Mouse (Mus musculus) neural tube, embryonic 15.5 days (tissue): Measurements from ENCODE around the gene Nuak2. TPM values are rescaled to one million over a fixed set of nuclear protein-coding genes. Genes with fewer than 3 reads are reported as not detected.
A peak's percentile ranks its signal among the peaks of the same experiment; 100 is the strongest.

Experiments used
- ATAC-seq: fragments of 200-750 bp; cut with Nextera tagmentation; 2 replicates; pipeline ENCODE4 v1.8.0; 2017; ENCODE audit warnings: mild to moderate bottlenecking, moderate TSS enrichment, moderate library complexity; ENCODE audit not compliant: low FRiP score
- H3K27ac ChIP-seq: fragments of 300-500 bp; sonication (generic); replicated peaks from 2 replicates; pipeline ENCODE4 v1.5.1; 2015; ENCODE audit warnings: mild to moderate bottlenecking, inconsistent platforms
- H3K27me3 ChIP-seq: fragments of 300-500 bp; sonication (generic); replicated peaks from 2 replicates; pipeline ENCODE4 v1.6.1; 2015; ENCODE audit warnings: inconsistent platforms
- H3K36me3 ChIP-seq: fragments of 300-500 bp; sonication (generic); 2 replicates; pipeline ENCODE4 v1.6.1; 2015; ENCODE audit warnings: inconsistent platforms
- H3K4me1 ChIP-seq: fragments of 300-500 bp; sonication (generic); 2 replicates; pipeline ENCODE4 v1.6.1; 2015; ENCODE audit warnings: inconsistent platforms
- H3K4me2 ChIP-seq: fragments of 300-500 bp; sonication (generic); 2 replicates; pipeline ENCODE4 v1.6.1; 2015; ENCODE audit warnings: inconsistent platforms, mild to moderate bottlenecking, moderate library complexity
- H3K4me3 ChIP-seq: fragments of 300-500 bp; sonication (generic); replicated peaks from 2 replicates; pipeline ENCODE4 v1.5.1; 2015; ENCODE audit warnings: mild to moderate bottlenecking, inconsistent platforms
- H3K9ac ChIP-seq: fragments of 300-500 bp; sonication (generic); replicated peaks from 2 replicates; pipeline ENCODE4 v1.6.1; 2015; ENCODE audit warnings: mild to moderate bottlenecking, inconsistent platforms
- H3K9me3 ChIP-seq: fragments of 300-500 bp; sonication (generic); replicated peaks from 2 replicates; pipeline ENCODE4 v1.6.1; 2016; ENCODE audit warnings: inconsistent platforms
- WGBS: fragments of 180-500 bp; shearing (Covaris S2); methylation state at CpG from one replicate; pipeline ENCODE4 v1.1.7; 2015; ENCODE audit warnings: mixed read lengths; 5-methylcytosine and 5-hydroxymethylcytosine counted together
- polyA plus RNA-seq: library from polyadenylated mRNA; unstranded; fragments of >200 nt; fragmentation: Nextera tagmentation; extraction: Ambion mirVana; gene quantifications from 2 replicates; pipeline ENCODE4 v1.2.1, GENCODE M21; 2015

The Nuak2 gene
- polyA plus RNA-seq, 1 experiment from 2014 or later = 7.1 TPM

GRCm38 (mm10) chr1:132331283-132331682 is 15.4 kb downstream of the Nuak2 start:
- Histone ChIP-seq H3K4me1 (peaks cover 40% of the 10 kb centered on the region), H3K36me3 (peaks cover 13% of the 10 kb centered on the region)

DNA sequence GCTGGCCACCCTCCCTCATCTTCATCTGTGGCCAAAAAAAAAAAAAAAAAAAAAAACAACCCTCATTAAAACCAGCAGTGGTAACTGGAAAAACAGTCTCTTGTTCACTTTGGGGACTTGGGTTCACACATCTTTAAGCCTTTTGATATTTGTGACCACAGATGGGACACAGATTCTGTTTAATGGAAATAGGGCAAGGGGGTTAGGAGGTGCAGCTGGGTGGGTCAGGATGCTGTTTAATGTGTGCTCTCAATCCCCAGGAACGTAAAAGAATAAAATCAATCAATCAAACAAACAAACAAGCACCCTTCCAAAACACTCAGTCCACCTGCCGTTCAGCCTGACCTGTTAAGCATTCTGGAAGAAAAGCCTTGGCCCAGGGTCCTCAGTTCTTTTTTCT is 17.3 kb downstream of the Nuak2 start:
- ATAC-seq = no peak
- H3K36me3 ChIP-seq = peaks cover 9% of the 10 kb centered on the region
- H3K9me3 ChIP-seq = no peaks in the 10 kb centered on the region
- H3K4me3 ChIP-seq = no peak overlapping the region
- H3K4me1 ChIP-seq = peaks cover 26% of the 10 kb centered on the region
- no peak overlapping the region for H3K27ac ChIP-seq
- no peaks in the 10 kb centered on the region for H3K27me3 ChIP-seq
- H3K4me2 ChIP-seq = no peak overlapping the region
- WGBS = 8% methylated on average over 2 of the region's 2 CpGs
- no peak overlapping the region for H3K9ac ChIP-seq

More at GRCm38 (mm10) chr1:132331283-132331682, 15.4 kb downstream of the Nuak2 start:
- no peak for ATAC-seq
- H3K9ac ChIP-seq = no peak overlapping the region
- no peaks in the 10 kb centered on the region for H3K27me3 ChIP-seq
- no peak overlapping the region for H3K27ac ChIP-seq
- no peak overlapping the region for H3K4me3 ChIP-seq
- no peak overlapping the region for H3K4me2 ChIP-seq
- H3K9me3 ChIP-seq = no peaks in the 10 kb centered on the region
- WGBS = 89% methylated on average over 17 of the region's 17 CpGs

- H3K4me1 ChIP-seq = peaks cover 26% of the 10 kb centered on the region
- peak; percentile 23; the same call in 1 of the 2 replicates for ATAC-seq
- 9% methylated on average over 4 of the region's 4 CpGs for WGBS
- H3K27me3 ChIP-seq = no peaks in the 10 kb centered on the region
- no peaks in the 10 kb centered on the region for H3K9me3 ChIP-seq
- peak overlapping the region; percentile 61 for H3K27ac ChIP-seq
- H3K4me3 ChIP-seq = no peak overlapping the region
- H3K4me2 ChIP-seq = no peak overlapping the region
- peaks cover 6% of the 10 kb centered on the region for H3K36me3 ChIP-seq
- H3K9ac ChIP-seq = no peak overlapping the region
These were observed 17.8 kb downstream of the Nuak2 start for GRCm38 (mm10) chr1:132333675-132334141.

DNA sequence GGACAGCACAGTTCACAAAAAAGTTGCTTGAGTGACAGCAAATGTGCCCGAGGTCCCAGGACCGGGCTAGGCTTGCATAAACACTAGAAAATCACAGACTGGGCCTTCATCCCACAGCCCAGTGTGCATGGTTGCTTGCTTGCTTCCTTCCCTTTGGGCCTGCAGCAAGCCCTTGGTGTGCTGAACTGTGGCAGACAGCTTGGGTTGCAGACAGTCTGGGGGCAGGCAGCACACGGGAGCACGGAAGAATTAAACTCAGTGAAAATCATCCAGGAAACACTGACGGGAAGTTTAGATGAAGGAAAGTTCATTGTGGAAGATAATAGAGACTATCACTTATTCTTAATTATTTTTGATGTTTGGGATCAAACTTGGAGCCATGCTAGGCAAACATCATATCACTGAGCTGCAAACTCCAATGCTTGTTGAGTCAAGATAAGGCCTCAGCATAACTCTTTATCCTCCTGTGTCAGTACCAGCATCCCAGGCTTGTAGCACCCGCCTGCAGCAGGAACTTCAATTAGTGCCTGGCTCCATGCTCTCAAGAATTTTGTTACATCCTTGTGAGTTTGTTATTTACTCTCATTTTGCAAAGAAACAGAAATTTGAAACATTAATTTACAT is 18.4 kb downstream of the Nuak2 start:
- no peaks in the 10 kb centered on the region for H3K27me3 ChIP-seq
- peaks cover 6% of the 10 kb centered on the region for H3K36me3 ChIP-seq
- H3K9ac ChIP-seq = no peak overlapping the region
- WGBS = 26% methylated on average over 6 of the region's 6 CpGs
- ATAC-seq = 0 out of 2 replicates have a peak, but pooled peaks have one; percentile 16
- no peaks in the 10 kb centered on the region for H3K9me3 ChIP-seq
- no peak overlapping the region for H3K4me3 ChIP-seq
- no peak overlapping the region for H3K4me2 ChIP-seq
- peak overlapping the region; percentile 61 for H3K27ac ChIP-seq
- peaks cover 26% of the 10 kb centered on the region for H3K4me1 ChIP-seq

- H3K27me3 ChIP-seq = no peaks in the 10 kb centered on the region
- peaks cover 6% of the 10 kb centered on the region for H3K36me3 ChIP-seq
- 0 out of 2 replicates have a peak, but pooled peaks have one; percentile 24 for ATAC-seq
- no peak overlapping the region for H3K9ac ChIP-seq
- 24% methylated on average over 12 of the region's 12 CpGs for WGBS
- no peak overlapping the region for H3K27ac ChIP-seq
- H3K4me2 ChIP-seq = no peak overlapping the region
- peaks cover 26% of the 10 kb centered on the region for H3K4me1 ChIP-seq
- H3K4me3 ChIP-seq = no peak overlapping the region
- H3K9me3 ChIP-seq = no peaks in the 10 kb centered on the region
These were observed 19.5 kb downstream of the Nuak2 start for GRCm38 (mm10) chr1:132335378-132335965.

DNA sequence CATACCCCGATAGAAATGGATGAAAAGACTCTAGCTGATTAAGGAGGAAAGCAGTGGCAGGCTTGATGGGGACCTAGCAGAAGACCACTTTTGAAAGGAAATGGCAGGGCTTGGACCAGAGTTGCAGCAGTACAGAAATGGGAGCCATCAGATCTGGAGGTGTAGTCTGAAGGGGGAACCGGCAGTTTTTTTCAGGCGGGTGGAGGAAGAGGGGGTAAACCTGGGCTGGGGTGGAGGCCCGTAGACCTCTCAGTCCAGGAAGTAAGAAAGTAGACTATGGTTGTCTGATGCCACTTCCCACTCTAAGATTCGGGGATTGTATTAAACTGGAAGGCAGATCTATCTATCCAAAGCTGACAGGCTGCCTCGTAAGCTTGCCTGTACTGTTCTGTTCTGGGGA is 21.0 kb downstream of the Nuak2 start:
- Histone ChIP-seq H3K27ac (no peak overlapping the region), H3K36me3 (peaks cover 3% of the 10 kb centered on the region)
- 74% methylated on average over 6 of the region's 6 CpGs for WGBS

GRCm38 (mm10) chr1:132338027-132338660 is 22.2 kb downstream of the Nuak2 start:
- ATAC-seq = no peak
- peaks cover 24% of the 10 kb centered on the region for H3K4me1 ChIP-seq
- H3K36me3 ChIP-seq = no peaks in the 10 kb centered on the region
- no peak overlapping the region for H3K4me2 ChIP-seq
- no peak overlapping the region for H3K27ac ChIP-seq
- no peak overlapping the region for H3K4me3 ChIP-seq
- no peaks in the 10 kb centered on the region for H3K27me3 ChIP-seq
- 48% methylated on average over 8 of the region's 8 CpGs for WGBS
- H3K9me3 ChIP-seq = no peaks in the 10 kb centered on the region
- no peak overlapping the region for H3K9ac ChIP-seq

More for the DNA sequence above, 21.0 kb downstream of the Nuak2 start:
- no peaks in the 10 kb centered on the region for H3K27me3 ChIP-seq
- no peak overlapping the region for H3K4me2 ChIP-seq
- H3K4me1 ChIP-seq = peaks cover 26% of the 10 kb centered on the region
- ATAC-seq = no peak
- no peak overlapping the region for H3K9ac ChIP-seq
- H3K9me3 ChIP-seq = no peaks in the 10 kb centered on the region
- H3K4me3 ChIP-seq = no peak overlapping the region

DNA sequence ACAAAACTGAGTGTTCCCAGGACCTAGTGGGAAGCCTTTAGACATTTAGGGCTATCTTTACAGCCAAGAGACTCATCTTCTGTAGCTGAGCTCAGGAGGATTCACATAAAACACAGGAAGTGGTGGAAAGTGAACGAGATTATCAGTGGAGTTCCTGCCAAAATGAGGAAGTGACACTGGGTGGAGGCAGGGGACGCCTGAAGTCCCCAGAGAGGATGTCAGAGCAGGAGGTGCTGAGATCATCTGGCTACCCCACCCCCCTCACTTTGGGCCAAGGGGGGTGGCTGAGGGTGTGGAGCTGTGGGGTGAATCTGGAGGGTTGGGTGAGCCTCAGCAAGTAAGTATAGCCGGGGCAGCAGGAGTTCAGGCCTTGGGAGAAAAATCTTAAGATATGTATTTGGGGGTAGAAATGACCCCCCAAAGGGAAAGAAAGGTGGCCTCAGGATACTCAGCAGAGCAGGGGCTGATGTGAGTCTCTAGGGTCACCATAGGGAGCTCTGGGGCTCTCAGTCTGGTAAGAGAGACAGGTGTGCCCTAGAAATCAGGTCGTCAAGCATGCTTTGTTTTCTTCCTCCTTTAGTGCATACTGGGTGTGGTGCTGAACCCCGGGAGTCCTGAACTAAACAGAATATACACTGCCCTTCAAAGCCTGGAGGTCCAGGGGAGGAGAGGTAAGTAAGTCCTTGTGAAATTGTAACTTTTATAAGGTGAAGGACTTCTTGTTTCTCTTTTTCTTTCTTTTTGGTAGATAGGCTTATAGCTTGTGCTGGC is 26.0 kb downstream of the Nuak2 start:
- Histone ChIP-seq H3K27me3 (no peaks in the 10 kb centered on the region), H3K4me2 (no peak overlapping the region), H3K9ac (no peak overlapping the region), H3K36me3 (no peaks in the 10 kb centered on the region), H3K27ac (no peak overlapping the region), H3K9me3 (no peaks in the 10 kb centered on the region), H3K4me3 (no peak overlapping the region), H3K4me1 (no peaks in the 10 kb centered on the region)
- 65% methylated on average over 5 of the region's 5 CpGs for WGBS
- no peak for ATAC-seq

GRCm38 (mm10) chr1:132342518-132342917 is 26.6 kb downstream of the Nuak2 start:
- WGBS = 66% methylated on average over 3 of the region's 3 CpGs
- H3K36me3 ChIP-seq = no peaks in the 10 kb centered on the region
- no peak overlapping the region for H3K27ac ChIP-seq
- H3K4me1 ChIP-seq = no peaks in the 10 kb centered on the region
- no peak overlapping the region for H3K4me2 ChIP-seq
- no peak overlapping the region for H3K9ac ChIP-seq
- no peak overlapping the region for H3K4me3 ChIP-seq
- H3K27me3 ChIP-seq = no peaks in the 10 kb centered on the region
- no peak for ATAC-seq
- no peaks in the 10 kb centered on the region for H3K9me3 ChIP-seq

DNA sequence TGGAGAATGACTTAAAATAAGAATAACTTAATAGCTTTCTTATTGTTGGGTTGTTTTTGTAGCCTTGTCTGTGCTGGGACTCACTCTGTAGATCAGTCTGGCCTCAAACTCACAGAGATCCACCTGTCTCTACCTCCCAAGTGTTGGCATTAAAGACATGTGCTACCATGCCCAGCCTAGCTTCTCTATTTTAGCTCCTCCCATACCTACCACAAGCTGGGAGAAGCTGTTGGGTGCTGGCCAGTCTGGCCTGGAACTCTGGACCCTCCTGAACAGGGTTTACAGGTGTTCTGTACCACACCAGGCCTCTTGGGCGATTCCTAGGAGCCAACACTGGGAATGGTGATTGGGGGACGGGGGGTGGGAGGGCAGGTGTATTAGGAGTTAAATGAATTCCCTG is 27.3 kb downstream of the Nuak2 start:
- Histone ChIP-seq H3K36me3 (no peaks in the 10 kb centered on the region), H3K4me3 (no peak overlapping the region), H3K27me3 (no peaks in the 10 kb centered on the region), H3K4me2 (no peak overlapping the region), H3K4me1 (no peaks in the 10 kb centered on the region), H3K27ac (no peak overlapping the region), H3K9ac (no peak overlapping the region), H3K9me3 (no peaks in the 10 kb centered on the region)
- ATAC-seq = no peak
- 87% methylated on average over 2 of the region's 2 CpGs for WGBS

GRCm38 (mm10) chr1:132343656-132344055 is 27.7 kb downstream of the Nuak2 start:
- ATAC-seq = no peak
- WGBS = 95% methylated on average over 1 of the region's 1 CpGs
- Histone ChIP-seq H3K4me2 (no peak overlapping the region), H3K9ac (no peak overlapping the region), H3K4me3 (no peak overlapping the region), H3K27me3 (no peaks in the 10 kb centered on the region), H3K9me3 (no peaks in the 10 kb centered on the region), H3K36me3 (no peaks in the 10 kb centered on the region), H3K27ac (no peak overlapping the region), H3K4me1 (no peaks in the 10 kb centered on the region)
